Mouse (Mus musculus) myocyte (in vitro differentiated cells): ENCODE measurements at regions not wholly inside any gene's neighbourhood (a gene's known extent, or its start where the extent isn't known, plus 50 kb on each side); places are given as distances from the start of the nearest gene placed in this dataset.

ENCODE experiments used
- MAX ChIP-seq: IDR thresholded peaks from one replicate; pipeline ENCODE4 v1.6.1; 2011; ENCODE audit warnings: low read depth, mild to moderate bottlenecking, control low read depth
- POLR2A ChIP-seq: IDR thresholded peaks from one replicate; pipeline ENCODE4 v1.6.1; 2011; ENCODE audit warnings: low read depth, mild to moderate bottlenecking, control low read depth, moderate library complexity; ENCODE audit not compliant: insufficient read length
- TCF12 ChIP-seq: IDR thresholded peaks from one replicate; pipeline ENCODE4 v1.6.1; 2011; ENCODE audit warnings: mild to moderate bottlenecking, control low read depth; ENCODE audit not compliant: poor library complexity, insufficient read depth, severe bottlenecking

DNA sequence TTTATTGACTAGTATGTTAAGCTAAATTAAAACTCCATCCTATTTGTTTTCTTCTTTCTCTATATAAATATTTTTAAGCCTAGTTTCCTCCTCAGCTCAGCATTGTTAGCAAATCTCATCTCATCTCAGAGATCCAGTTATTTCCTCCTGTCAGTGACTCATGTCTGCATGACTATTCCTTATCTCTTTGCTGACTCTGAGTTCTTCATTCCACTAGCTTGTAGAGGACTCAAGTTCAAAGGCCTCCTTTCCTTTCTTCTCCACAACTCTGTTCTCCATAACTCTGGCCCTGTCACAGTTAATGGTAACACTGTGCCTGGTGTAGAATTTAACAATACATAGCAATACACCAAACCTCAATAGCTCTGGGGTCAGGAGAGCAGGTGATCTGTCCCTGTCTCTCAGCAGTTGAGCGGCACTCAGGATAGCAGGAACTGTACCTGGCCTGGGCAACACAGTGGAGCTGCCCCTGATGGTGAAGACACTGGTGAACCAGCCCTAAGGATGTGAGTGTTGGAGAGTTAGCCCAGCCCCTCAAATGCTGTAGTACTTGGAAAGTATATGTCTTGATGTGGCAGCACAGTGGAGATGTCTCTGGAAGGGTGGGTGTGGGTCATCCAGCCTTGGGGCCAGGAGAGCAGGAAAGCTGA, 213.3 kb upstream of the Atp10a start:
- TF ChIP-seq TCF12 = no peak
- no peak for TF ChIP-seq MAX
- no peak for TF ChIP-seq POLR2A
